Mouse (Mus musculus) cerebellum, adult 9-10 months (tissue): ENCODE measurements around the gene Rnaset2b.
"Not testable (repeated sequence)": the region's sequence is repeated elsewhere in the genome, so short reads cannot be mapped to it uniquely, and the experiment has no call there.

ENCODE experiments used
- DNase-seq: peaks from one replicate; pipeline ENCODE4 v3.0.0; 2022

Rnaset2b gene

GRCm38 (mm10) chr17:6970334-6970733 lies at the start of gene Rnaset2b:
Gene Rnaset2b, plus strand, starts transcription at chr17:6970634.
- DNase-seq, result not testable (repeated sequence)

GRCm38 (mm10) chr17:6931625-6932024 lies 38.8 kb upstream of the Rnaset2b start:
- not testable (repeated sequence) for DNase-seq

GRCm38 (mm10) chr17:6942560-6942959 lies 27.9 kb upstream of the Rnaset2b start:
- DNase-seq, result not testable (repeated sequence)

- not testable (repeated sequence) for DNase-seq
These were observed 22.8 kb upstream of the Rnaset2b start for GRCm38 (mm10) chr17:6947637-6947983.

- DNase-seq, result peak; percentile 60
These were observed 22.3 kb upstream of the Rnaset2b start, which contains the start of gene Rsph3b for GRCm38 (mm10) chr17:6947984-6948768. Gene Rsph3b, minus strand, starts transcription at chr17:6948682.

- DNase-seq, result not testable (repeated sequence)
These were observed 21.6 kb upstream of the Rnaset2b start for GRCm38 (mm10) chr17:6948769-6949228.

- not testable (repeated sequence) for DNase-seq
These were observed 11.6 kb upstream of the Rnaset2b start for GRCm38 (mm10) chr17:6958881-6959280.

GRCm38 (mm10) chr17:6959543-6960259 lies 10.7 kb upstream of the Rnaset2b start:
- not testable (repeated sequence) for DNase-seq

- not testable (repeated sequence) for DNase-seq
These were observed 10.1 kb upstream of the Rnaset2b start for GRCm38 (mm10) chr17:6960349-6960748.

GRCm38 (mm10) chr17:6960776-6961175 lies 9.7 kb upstream of the Rnaset2b start, which contains the start of gene Tagap1:
Gene Tagap1, minus strand, starts transcription at chr17:6961156.
- DNase-seq, result not testable (repeated sequence)

- peak; percentile 67 for DNase-seq
These were observed 9.0 kb upstream of the Rnaset2b start for GRCm38 (mm10) chr17:6961181-6962000.

GRCm38 (mm10) chr17:6962339-6962738 lies 8.1 kb upstream of the Rnaset2b start:
- not testable (repeated sequence) for DNase-seq

- not testable (repeated sequence) for DNase-seq
These were observed 7.5 kb upstream of the Rnaset2b start for GRCm38 (mm10) chr17:6962936-6963335.

- not testable (repeated sequence) for DNase-seq
These were observed 5.1 kb upstream of the Rnaset2b start for GRCm38 (mm10) chr17:6965364-6965763.

GRCm38 (mm10) chr17:6967673-6968072 lies 2.8 kb upstream of the Rnaset2b start:
- not testable (repeated sequence) for DNase-seq

- not testable (repeated sequence) for DNase-seq
These were observed 804 bp downstream of the Rnaset2b start for GRCm38 (mm10) chr17:6971238-6971637.

GRCm38 (mm10) chr17:6972836-6973396 lies 2.5 kb downstream of the Rnaset2b start:
- not testable (repeated sequence) for DNase-seq

GRCm38 (mm10) chr17:6974985-6975384 lies 4.6 kb downstream of the Rnaset2b start:
- not testable (repeated sequence) for DNase-seq

GRCm38 (mm10) chr17:6978287-6979248 lies 8.1 kb downstream of the Rnaset2b start, which contains the start of gene Gm49721:
Gene Gm49721, plus strand, starts transcription at chr17:6978904.
- not testable (repeated sequence) for DNase-seq

GRCm38 (mm10) chr17:6979380-6979779 lies 8.9 kb downstream of the Rnaset2b start:
- DNase-seq, result not testable (repeated sequence)

GRCm38 (mm10) chr17:6980144-6980543 lies 9.7 kb downstream of the Rnaset2b start:
- DNase-seq, result not testable (repeated sequence)
